Mouse (Mus musculus): ENCODE data around the gene Atrnl1. TPM values are rescaled to one million over a fixed set of nuclear protein-coding genes. Genes with fewer than 3 reads are reported as not detected.

The Atrnl1 gene
- polyA plus RNA-seq, 1 experiment from 2014 or later, result 11.0 TPM

DNA sequence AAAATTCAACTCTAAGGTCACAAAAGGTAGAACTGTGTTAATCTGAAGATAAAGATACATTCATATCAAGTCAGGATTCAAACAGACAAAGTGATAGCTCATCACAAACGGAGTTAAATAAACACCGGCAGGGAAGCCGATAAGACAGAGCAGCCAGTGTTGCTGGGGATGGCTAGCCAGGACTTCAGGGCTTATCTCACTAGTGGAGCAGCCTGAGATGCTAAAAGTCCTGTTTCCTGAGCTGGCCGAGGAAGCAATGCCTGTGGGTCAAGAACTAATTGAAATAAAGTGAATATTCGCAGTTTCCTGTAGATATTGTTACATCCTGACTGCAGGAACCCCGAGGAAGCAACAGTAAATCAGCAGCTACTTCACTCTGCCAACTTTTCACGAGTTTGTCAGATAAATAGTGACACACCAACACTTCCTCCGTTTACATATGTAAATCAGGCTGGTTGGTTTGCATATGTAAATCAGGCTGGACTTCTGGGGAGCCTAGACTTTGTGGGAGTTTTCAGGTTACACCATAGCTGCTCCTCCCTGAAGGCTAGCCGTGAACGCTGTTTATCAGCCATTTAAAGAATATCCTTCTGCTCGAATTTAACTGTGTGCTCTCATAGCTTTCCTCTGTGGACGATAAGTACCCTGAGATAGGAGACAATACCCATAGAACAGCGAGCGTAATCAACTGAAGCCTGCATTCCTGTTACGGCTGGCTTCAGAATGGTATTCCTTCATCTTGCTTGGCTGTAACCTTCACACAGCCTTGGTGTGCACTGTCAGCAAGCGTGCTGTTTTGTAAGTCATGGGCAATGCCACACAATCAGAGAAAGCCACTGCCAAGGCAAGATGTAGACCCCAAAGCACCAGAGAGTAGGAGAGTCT is 453.5 kb downstream of the Atrnl1 start:
- H3K27ac ChIP-seq, result no peak overlapping the region
- ATAC-seq (ENCODE audit: low FRiP score, low read depth), result no peak
- H3K4me1 ChIP-seq, result peaks cover 28% of the 10 kb centered on the region
- no peak overlapping the region for H3K4me3 ChIP-seq
- H3K9ac ChIP-seq, result no peak overlapping the region
- H3K27me3 ChIP-seq (replicated peaks), result no peaks in the 10 kb centered on the region
- 40% methylated on average over 16 of the region's 16 CpGs for WGBS
- H3K36me3 ChIP-seq, result no peaks in the 10 kb centered on the region
- no peaks in the 10 kb centered on the region for H3K9me3 ChIP-seq
- no peak overlapping the region for H3K4me2 ChIP-seq (replicated peaks)

DNA sequence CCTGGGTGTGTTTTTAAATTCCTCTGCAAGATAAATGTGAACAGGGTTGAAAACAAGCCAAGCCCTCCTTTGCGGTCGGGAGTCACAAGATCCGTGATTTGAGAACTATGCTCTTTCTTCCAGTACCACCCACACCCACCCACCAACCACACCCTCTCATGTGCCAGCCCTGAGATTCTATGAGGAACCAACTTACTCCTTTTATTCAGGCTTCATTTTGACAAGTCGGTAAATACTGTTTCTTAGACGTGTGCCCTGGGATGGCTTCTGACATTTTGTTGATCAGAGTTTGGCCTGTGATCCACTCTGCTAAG is 454.1 kb downstream of the Atrnl1 start:
- Histone ChIP-seq H3K9ac (no peak overlapping the region), H3K27me3 (replicated peaks) (no peaks in the 10 kb centered on the region), H3K27ac (no peak overlapping the region), H3K9me3 (no peaks in the 10 kb centered on the region), H3K4me3 (no peak overlapping the region), H3K4me2 (replicated peaks) (no peak overlapping the region), H3K36me3 (no peaks in the 10 kb centered on the region), H3K4me1 (peaks cover 28% of the 10 kb centered on the region)
- 82% methylated on average over 5 of the region's 5 CpGs for WGBS
- ATAC-seq (ENCODE audit: low FRiP score, low read depth), result no peak

DNA sequence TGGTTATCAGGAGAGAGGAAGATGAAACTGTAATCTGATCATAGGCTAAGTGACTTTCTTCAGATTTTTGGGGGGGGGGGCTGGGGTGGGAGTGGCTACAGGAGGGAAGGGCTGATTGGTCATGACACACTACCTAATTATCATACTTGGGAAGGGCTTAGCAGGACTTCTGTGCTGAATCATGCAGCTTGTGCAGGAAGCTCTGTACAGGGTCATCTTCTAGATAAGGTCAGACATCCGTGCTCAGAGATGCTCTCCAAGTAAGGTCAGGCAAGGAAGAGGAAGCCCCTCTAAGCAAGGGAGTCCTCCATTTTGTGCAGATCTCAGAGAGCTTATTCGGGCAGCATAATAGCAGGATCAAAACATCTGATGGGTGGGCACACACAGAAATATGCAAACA is 454.7 kb downstream of the Atrnl1 start:
- 92% methylated on average over 2 of the region's 2 CpGs for WGBS
- Histone ChIP-seq H3K27me3 (replicated peaks) (no peaks in the 10 kb centered on the region), H3K4me2 (replicated peaks) (no peak overlapping the region), H3K36me3 (no peaks in the 10 kb centered on the region), H3K4me3 (no peak overlapping the region), H3K4me1 (peaks cover 23% of the 10 kb centered on the region), H3K27ac (no peak overlapping the region), H3K9me3 (no peaks in the 10 kb centered on the region), H3K9ac (no peak overlapping the region)
- ATAC-seq (ENCODE audit: low FRiP score, low read depth), result no peak

DNA sequence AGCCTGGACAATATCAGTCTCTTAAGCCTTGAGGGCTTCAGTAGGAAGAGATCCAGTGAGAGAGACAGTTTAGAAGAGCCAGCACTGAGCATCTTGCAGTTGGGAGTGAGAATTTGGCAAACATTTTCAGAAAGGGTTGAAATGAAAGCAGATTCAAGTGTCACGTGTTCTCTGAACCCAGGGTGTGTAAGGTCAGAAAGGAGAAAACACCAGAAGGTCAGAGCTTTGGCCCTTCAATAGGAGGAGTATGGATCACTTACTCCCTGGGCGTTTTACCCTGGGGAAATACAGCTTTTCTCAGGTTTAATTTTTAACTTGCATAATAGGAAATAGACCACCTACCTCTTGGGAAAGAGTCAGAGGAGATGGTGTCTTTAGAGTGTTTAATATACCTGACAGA is 457.3 kb downstream of the Atrnl1 start:
- Histone ChIP-seq H3K9ac (no peak overlapping the region), H3K27ac (no peak overlapping the region), H3K4me3 (no peak overlapping the region), H3K4me2 (replicated peaks) (no peak overlapping the region), H3K9me3 (no peaks in the 10 kb centered on the region), H3K27me3 (replicated peaks) (no peaks in the 10 kb centered on the region), H3K4me1 (peaks cover 13% of the 10 kb centered on the region), H3K36me3 (no peaks in the 10 kb centered on the region)
- ATAC-seq (ENCODE audit: low FRiP score, low read depth), result no peak
- 67% methylated on average over 2 of the region's 2 CpGs for WGBS

DNA sequence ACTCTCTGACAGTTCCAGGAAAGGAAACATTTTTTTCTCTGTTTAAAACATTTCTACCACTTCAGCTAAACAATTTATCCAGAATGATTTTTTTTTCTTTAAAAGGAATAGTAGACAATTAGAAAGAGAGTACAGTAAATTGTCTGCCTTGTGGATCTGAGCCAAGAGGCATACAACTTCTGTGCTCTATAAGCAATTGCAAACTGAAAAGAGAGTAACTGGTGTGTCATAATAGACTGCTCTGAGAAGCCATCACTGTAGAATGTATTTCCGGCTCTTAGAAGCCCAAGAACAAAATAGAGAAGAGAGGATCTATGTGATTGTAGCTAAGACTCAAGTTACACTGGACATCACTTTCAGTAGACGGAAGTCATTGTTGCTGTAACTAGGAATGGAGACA is 458.1 kb downstream of the Atrnl1 start:
- no peak for ATAC-seq (ENCODE audit: low FRiP score, low read depth)
- 88% methylated on average over 2 of the region's 2 CpGs for WGBS

DNA sequence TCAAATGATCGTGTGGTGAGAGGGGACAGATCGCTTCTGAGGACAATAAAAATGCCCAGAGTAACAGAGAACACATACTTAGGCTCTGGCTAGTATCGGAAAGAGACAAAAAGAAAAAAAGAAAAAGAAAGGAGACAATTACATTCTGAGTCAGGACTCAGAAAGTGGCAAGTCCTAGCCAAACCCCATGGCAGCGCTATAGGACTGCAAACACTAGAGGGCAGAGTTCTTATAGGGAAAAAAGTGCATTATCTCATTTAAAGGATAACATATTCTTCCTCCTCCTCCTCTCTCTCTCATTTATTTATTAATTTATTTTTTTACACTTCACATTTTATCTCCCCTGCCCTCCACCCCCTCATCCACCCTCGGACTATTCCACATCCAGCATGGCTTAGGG is 461.6 kb downstream of the Atrnl1 start:
- 59% methylated on average over 5 of the region's 5 CpGs for WGBS
- H3K4me2 ChIP-seq (replicated peaks), result no peak overlapping the region
- peaks cover 4% of the 10 kb centered on the region; the same call in 1 of the 2 replicates for H3K4me1 ChIP-seq
- no peaks in the 10 kb centered on the region for H3K27me3 ChIP-seq (replicated peaks)
- no peak overlapping the region for H3K27ac ChIP-seq
- no peak overlapping the region for H3K4me3 ChIP-seq
- no peaks in the 10 kb centered on the region for H3K9me3 ChIP-seq
- H3K36me3 ChIP-seq, result no peaks in the 10 kb centered on the region
- ATAC-seq (ENCODE audit: low FRiP score, low read depth), result no peak
- H3K9ac ChIP-seq, result no peak overlapping the region

More for the DNA sequence above, 458.1 kb downstream of the Atrnl1 start:
- H3K9me3 ChIP-seq, result no peaks in the 10 kb centered on the region
- H3K4me3 ChIP-seq, result no peak overlapping the region
- H3K9ac ChIP-seq, result no peak overlapping the region
- H3K4me2 ChIP-seq (replicated peaks), result no peak overlapping the region
- H3K36me3 ChIP-seq, result no peaks in the 10 kb centered on the region
- H3K4me1 ChIP-seq, result peaks cover 7% of the 10 kb centered on the region
- H3K27ac ChIP-seq, result no peak overlapping the region
- H3K27me3 ChIP-seq (replicated peaks), result no peaks in the 10 kb centered on the region

DNA sequence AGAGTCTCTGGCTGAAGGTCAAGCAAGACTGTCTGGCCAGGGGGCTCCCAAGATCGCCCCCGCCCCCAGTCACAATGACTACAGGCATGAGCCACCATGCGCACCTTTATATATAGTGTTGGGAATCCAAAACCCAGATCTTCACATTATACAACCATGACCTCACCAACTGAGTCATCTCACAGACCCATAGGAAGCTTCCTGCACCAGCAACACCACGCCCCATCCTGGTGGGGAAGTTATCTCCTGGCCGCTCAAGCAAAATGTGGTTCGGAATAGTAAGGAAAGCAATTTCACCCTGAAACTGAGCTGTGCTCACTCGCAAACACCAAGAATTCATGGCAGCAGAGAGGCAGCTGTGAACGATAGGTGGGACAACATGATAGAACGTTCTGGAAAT is 462.0 kb downstream of the Atrnl1 start:
- Histone ChIP-seq H3K4me3 (no peak overlapping the region), H3K9ac (no peak overlapping the region), H3K9me3 (no peaks in the 10 kb centered on the region), H3K4me1 (peaks cover 4% of the 10 kb centered on the region; the same call in 1 of the 2 replicates), H3K27me3 (replicated peaks) (no peaks in the 10 kb centered on the region), H3K4me2 (replicated peaks) (no peak overlapping the region), H3K27ac (no peak overlapping the region), H3K36me3 (no peaks in the 10 kb centered on the region)
- ATAC-seq (ENCODE audit: low FRiP score, low read depth), result no peak
- WGBS, result 94% methylated on average over 9 of the region's 9 CpGs

DNA sequence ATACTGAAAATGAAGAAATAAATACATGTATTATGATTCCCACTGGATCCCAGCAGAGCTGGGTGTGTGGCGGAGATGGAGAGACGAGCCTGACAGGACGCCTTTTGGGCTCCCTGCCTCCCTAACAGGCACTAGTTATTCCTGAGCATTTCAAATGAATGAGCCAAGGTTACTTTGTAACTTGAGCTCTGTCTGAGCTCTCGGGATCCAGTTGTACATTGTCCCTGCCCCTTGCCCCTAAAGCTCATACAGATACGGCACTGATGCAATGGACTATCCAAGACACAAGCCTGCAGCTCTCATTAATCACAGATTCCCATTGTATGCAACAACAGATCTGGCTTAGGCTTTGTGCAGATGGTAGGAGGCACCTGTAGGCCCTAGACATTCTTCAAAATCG is 464.4 kb downstream of the Atrnl1 start:
- Histone ChIP-seq H3K9ac (no peak overlapping the region), H3K4me2 (replicated peaks) (no peak overlapping the region), H3K4me3 (no peak overlapping the region), H3K9me3 (no peaks in the 10 kb centered on the region), H3K4me1 (peaks cover 4% of the 10 kb centered on the region; the same call in 1 of the 2 replicates), H3K27ac (no peak overlapping the region), H3K36me3 (no peaks in the 10 kb centered on the region), H3K27me3 (replicated peaks) (no peaks in the 10 kb centered on the region)
- no peak for ATAC-seq (ENCODE audit: low FRiP score, low read depth)
- 36% methylated on average over 6 of the region's 6 CpGs for WGBS

DNA sequence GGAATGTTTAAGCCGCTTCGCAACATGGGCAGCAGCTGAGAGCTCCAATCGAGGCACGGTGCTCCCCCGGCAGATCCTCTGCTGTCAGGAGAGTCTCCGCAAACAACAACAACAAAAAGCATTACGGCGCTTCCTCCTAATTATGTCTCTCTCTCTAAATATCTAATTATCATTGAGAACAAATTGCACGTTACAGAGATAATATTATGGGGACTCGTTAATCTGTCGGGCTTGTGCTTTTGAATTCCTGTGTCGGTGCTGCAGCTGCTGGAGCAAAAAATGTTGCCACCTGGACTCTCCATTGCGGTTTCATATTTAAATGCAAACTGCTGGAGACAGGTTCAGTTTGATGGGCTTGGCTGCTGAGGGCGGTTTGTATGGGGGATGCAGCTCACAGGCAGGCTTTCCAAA is 466.1 kb downstream of the Atrnl1 start:
- Histone ChIP-seq H3K4me2 (replicated peaks) (no peak overlapping the region), H3K36me3 (no peaks in the 10 kb centered on the region), H3K9ac (no peak overlapping the region), H3K9me3 (no peaks in the 10 kb centered on the region), H3K27me3 (replicated peaks) (no peaks in the 10 kb centered on the region), H3K4me3 (no peak overlapping the region), H3K4me1 (peaks cover 4% of the 10 kb centered on the region; the same call in 1 of the 2 replicates), H3K27ac (no peak overlapping the region)
- no peak for ATAC-seq (ENCODE audit: low FRiP score, low read depth)
- 56% methylated on average over 14 of the region's 14 CpGs for WGBS

DNA sequence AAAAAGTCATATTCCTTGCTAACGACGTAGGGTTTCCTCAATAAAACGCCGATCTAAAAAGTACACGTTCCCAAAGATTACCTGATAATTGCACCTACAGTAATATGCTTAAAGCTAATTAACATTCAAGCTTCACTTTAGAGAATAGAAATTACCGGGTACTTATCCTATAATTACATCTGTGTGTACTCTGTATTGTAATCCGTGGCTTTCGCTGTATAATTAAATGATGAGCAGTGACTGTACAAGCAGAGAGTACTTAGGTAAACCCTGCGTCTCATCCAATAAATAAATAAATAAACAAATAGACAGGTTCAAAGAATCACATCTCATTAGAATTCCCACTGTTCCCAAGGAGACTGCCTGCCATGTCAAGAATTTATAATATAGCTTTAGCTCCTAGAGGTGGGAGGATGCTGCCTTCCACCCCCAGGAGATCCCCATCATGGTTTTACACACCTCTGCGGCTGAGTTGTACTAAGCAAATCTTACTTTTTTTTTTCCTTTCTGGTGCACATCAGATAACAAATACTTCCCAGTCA is 466.8 kb downstream of the Atrnl1 start:
- no peak overlapping the region for H3K27ac ChIP-seq

DNA sequence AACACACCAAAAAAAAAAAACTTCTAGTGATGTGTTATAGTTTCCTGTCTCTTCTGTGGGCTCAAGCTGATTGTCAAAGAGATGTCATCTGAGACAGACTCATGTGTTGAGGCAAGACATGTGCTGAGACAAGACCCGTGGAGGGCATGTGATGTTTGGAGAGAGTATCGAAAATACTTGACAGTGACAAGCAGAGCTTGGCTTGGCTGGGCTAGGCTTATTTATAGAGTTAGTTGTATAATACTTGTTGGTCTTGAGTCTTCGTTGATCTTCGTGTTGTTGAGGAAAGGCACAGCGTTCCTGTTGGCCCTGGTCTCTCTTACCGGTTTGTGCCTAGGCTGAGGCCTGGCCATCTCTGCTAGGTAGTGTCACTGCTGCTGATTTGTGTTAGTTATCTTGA is 469.3 kb downstream of the Atrnl1 start:
- Histone ChIP-seq H3K27ac (no peak overlapping the region), H3K4me2 (replicated peaks) (no peak overlapping the region), H3K4me1 (peaks cover 3% of the 10 kb centered on the region; the same call in 1 of the 2 replicates), H3K9me3 (no peaks in the 10 kb centered on the region), H3K4me3 (no peak overlapping the region), H3K36me3 (no peaks in the 10 kb centered on the region), H3K27me3 (replicated peaks) (no peaks in the 10 kb centered on the region), H3K9ac (no peak overlapping the region)
- ATAC-seq (ENCODE audit: low FRiP score, low read depth), result no peak
- WGBS, result 96% methylated on average over 6 of the region's 6 CpGs

More for the DNA sequence above, 466.8 kb downstream of the Atrnl1 start:
- Histone ChIP-seq H3K27me3 (replicated peaks) (no peaks in the 10 kb centered on the region), H3K4me2 (replicated peaks) (no peak overlapping the region), H3K9ac (no peak overlapping the region), H3K36me3 (no peaks in the 10 kb centered on the region), H3K9me3 (no peaks in the 10 kb centered on the region), H3K4me3 (no peak overlapping the region), H3K4me1 (peaks cover 4% of the 10 kb centered on the region; the same call in 1 of the 2 replicates)
- WGBS, result 71% methylated on average over 10 of the region's 10 CpGs
- no peak for ATAC-seq (ENCODE audit: low FRiP score, low read depth)

DNA sequence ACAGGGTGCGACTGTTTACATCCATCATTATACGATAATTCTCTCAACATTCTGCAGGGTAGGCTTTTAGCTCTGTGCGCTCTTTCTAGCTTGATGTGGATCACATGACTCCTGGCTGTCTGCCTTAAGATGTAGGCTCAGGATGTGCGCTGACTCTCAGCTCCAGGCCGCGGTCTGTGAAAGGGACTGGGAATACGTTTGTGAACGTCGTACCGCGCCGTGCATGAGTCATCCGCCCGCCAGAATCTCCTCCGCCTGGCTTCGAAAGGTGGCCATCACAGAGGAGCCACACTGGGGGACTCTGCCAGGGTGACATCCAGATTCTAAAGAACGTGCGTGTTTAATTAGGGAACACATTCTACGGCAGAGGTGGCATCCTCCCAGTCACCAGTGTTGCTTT is 471.9 kb downstream of the Atrnl1 start:
- H3K4me3 ChIP-seq, result no peak overlapping the region
- no peaks in the 10 kb centered on the region for H3K4me1 ChIP-seq
- H3K27ac ChIP-seq, result no peak overlapping the region
- H3K4me2 ChIP-seq (replicated peaks), result no peak overlapping the region
- no peaks in the 10 kb centered on the region for H3K36me3 ChIP-seq
- no peaks in the 10 kb centered on the region for H3K27me3 ChIP-seq (replicated peaks)
- H3K9me3 ChIP-seq, result no peaks in the 10 kb centered on the region
- no peak for ATAC-seq (ENCODE audit: low FRiP score, low read depth)
- WGBS, result 97% methylated on average over 19 of the region's 19 CpGs
- H3K9ac ChIP-seq, result no peak overlapping the region

DNA sequence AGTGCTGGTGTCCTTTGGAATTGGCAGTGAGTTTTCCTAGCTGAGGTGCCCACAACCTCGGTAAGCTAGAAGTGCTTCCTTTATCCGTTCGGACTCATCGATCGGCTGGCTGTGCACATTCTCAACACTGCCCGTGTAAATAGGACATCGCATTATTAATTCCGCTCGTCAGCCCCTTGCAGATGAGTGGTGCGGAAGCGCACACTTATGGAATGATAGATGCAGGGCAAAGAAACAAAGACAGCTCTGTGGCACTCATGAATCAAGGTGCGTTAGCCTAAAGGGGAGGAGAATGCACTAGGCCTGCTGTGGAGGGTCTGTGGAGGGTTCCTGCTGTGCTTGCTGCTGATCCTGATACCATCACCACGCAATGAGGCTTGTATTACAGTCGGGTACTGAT is 474.0 kb downstream of the Atrnl1 start:
- Histone ChIP-seq H3K27ac (no peak overlapping the region), H3K4me2 (replicated peaks) (no peak overlapping the region), H3K4me3 (no peak overlapping the region), H3K27me3 (replicated peaks) (no peaks in the 10 kb centered on the region), H3K36me3 (no peaks in the 10 kb centered on the region), H3K4me1 (no peaks in the 10 kb centered on the region), H3K9ac (no peak overlapping the region), H3K9me3 (no peaks in the 10 kb centered on the region)
- WGBS, result 78% methylated on average over 14 of the region's 14 CpGs
- ATAC-seq (ENCODE audit: low FRiP score, low read depth), result no peak
